Mouse (Mus musculus): Measurements from ENCODE around the gene Rad51b. TPM values are rescaled to one million over a fixed set of nuclear protein-coding genes. Genes with fewer than 3 reads are reported as not detected.

Gene Rad51b
- polyA plus RNA-seq, 1 experiment from 2014 or later, result 8.0 TPM

GRCm38 (mm10) chr12:79377378-79377777 lies 80.3 kb downstream of the Rad51b start:
- Histone ChIP-seq H3K4me3 (ENCODE audit: low read depth, low read length) (no peak overlapping the region), H3K27ac (ENCODE audit: low read depth) (peak overlapping the region; percentile 15; the same call in 1 of the 2 replicates), H3K27me3 (ENCODE audit: insufficient read depth, low read length) (no peaks in the 10 kb centered on the region), H3K4me1 (ENCODE audit: insufficient read depth) (peaks cover 14% of the 10 kb centered on the region), H3K9ac (no peak overlapping the region), H3K4me2 (no peak overlapping the region), H3K36me3 (ENCODE audit: insufficient read depth) (no peaks in the 10 kb centered on the region), H3K9me3 (ENCODE audit: low read depth, low read length) (no peaks in the 10 kb centered on the region)
- DNase-seq, result peak; percentile 64
- ATAC-seq (ENCODE audit: insufficient read depth), result peak; percentile 73
- WGBS, result 35% methylated on average over 1 of the region's 1 CpGs
- no peak for TF ChIP-seq CTCF (IDR thresholded peaks at IDR 0.05; ENCODE audit: low read depth)

GRCm38 (mm10) chr12:79377861-79378260 lies 80.8 kb downstream of the Rad51b start:
- H3K36me3 ChIP-seq (ENCODE audit: insufficient read depth), result no peaks in the 10 kb centered on the region
- H3K4me2 ChIP-seq, result 0 out of 2 replicates have a peak overlapping the region, but pooled peaks have one; percentile 0
- peaks cover 18% of the 10 kb centered on the region for H3K4me1 ChIP-seq (ENCODE audit: insufficient read depth)
- no peaks in the 10 kb centered on the region for H3K9me3 ChIP-seq (ENCODE audit: low read depth, low read length)
- H3K27me3 ChIP-seq (ENCODE audit: insufficient read depth, low read length), result no peaks in the 10 kb centered on the region
- peak overlapping the region; percentile 15 for H3K27ac ChIP-seq (ENCODE audit: low read depth)
- DNase-seq (peak; percentile 61), ATAC-seq (ENCODE audit: insufficient read depth) (peak; percentile 54; the same call in 1 of the 2 replicates)
- 16% methylated on average over 4 of the region's 4 CpGs for WGBS
- TF ChIP-seq CTCF (IDR thresholded peaks at IDR 0.05; ENCODE audit: low read depth), result no peak
- H3K9ac ChIP-seq, result no peak overlapping the region
- H3K4me3 ChIP-seq (ENCODE audit: low read depth, low read length), result no peak overlapping the region

- 67% methylated on average over 1 of the region's 1 CpGs for WGBS
- Histone ChIP-seq H3K36me3 (ENCODE audit: insufficient read depth) (no peaks in the 10 kb centered on the region), H3K9ac (no peak overlapping the region), H3K9me3 (ENCODE audit: low read depth, low read length) (no peaks in the 10 kb centered on the region), H3K4me1 (ENCODE audit: insufficient read depth) (peaks cover 33% of the 10 kb centered on the region), H3K4me3 (ENCODE audit: low read depth, low read length) (no peak overlapping the region), H3K27ac (ENCODE audit: low read depth) (peak overlapping the region; percentile 42; the same call in 1 of the 2 replicates), H3K27me3 (ENCODE audit: insufficient read depth, low read length) (no peaks in the 10 kb centered on the region), H3K4me2 (no peak overlapping the region)
- DNase-seq, result peak; percentile 47
- TF ChIP-seq CTCF (IDR thresholded peaks at IDR 0.05; ENCODE audit: low read depth), result no peak
- ATAC-seq (ENCODE audit: insufficient read depth), result no peak
These were observed 83.1 kb downstream of the Rad51b start for GRCm38 (mm10) chr12:79380190-79380589.

- 51% methylated on average over 3 of the region's 3 CpGs for WGBS
- H3K4me2 ChIP-seq, result no peak overlapping the region
- DNase-seq, result no peak
- H3K36me3 ChIP-seq (ENCODE audit: insufficient read depth), result no peaks in the 10 kb centered on the region
- H3K27me3 ChIP-seq (ENCODE audit: insufficient read depth, low read length), result no peaks in the 10 kb centered on the region
- no peak for ATAC-seq (ENCODE audit: insufficient read depth)
- no peak overlapping the region for H3K4me3 ChIP-seq (ENCODE audit: low read depth, low read length)
- no peak overlapping the region for H3K27ac ChIP-seq (ENCODE audit: low read depth)
- no peak for TF ChIP-seq CTCF (IDR thresholded peaks at IDR 0.05; ENCODE audit: low read depth)
- H3K9ac ChIP-seq, result no peak overlapping the region
- H3K9me3 ChIP-seq (ENCODE audit: low read depth, low read length), result no peaks in the 10 kb centered on the region
- H3K4me1 ChIP-seq (ENCODE audit: insufficient read depth), result peaks cover 37% of the 10 kb centered on the region
These were observed 84.4 kb downstream of the Rad51b start for GRCm38 (mm10) chr12:79381489-79381888.

- no peak overlapping the region for H3K4me3 ChIP-seq (ENCODE audit: low read depth, low read length)
- peak; percentile 11 for DNase-seq
- WGBS, result 53% methylated on average over 2 of the region's 2 CpGs
- no peak for ATAC-seq (ENCODE audit: insufficient read depth)
- H3K4me1 ChIP-seq (ENCODE audit: insufficient read depth), result peaks cover 37% of the 10 kb centered on the region
- no peaks in the 10 kb centered on the region for H3K27me3 ChIP-seq (ENCODE audit: insufficient read depth, low read length)
- H3K4me2 ChIP-seq, result no peak overlapping the region
- no peak overlapping the region for H3K9ac ChIP-seq
- H3K36me3 ChIP-seq (ENCODE audit: insufficient read depth), result no peaks in the 10 kb centered on the region
- no peak for TF ChIP-seq CTCF (IDR thresholded peaks at IDR 0.05; ENCODE audit: low read depth)
- no peaks in the 10 kb centered on the region for H3K9me3 ChIP-seq (ENCODE audit: low read depth, low read length)
- no peak overlapping the region for H3K27ac ChIP-seq (ENCODE audit: low read depth)
These were observed 85.3 kb downstream of the Rad51b start for GRCm38 (mm10) chr12:79382416-79382815.

- no peak for TF ChIP-seq CTCF (IDR thresholded peaks at IDR 0.05; ENCODE audit: low read depth)
- Histone ChIP-seq H3K4me2 (no peak overlapping the region), H3K4me1 (ENCODE audit: insufficient read depth) (peaks cover 41% of the 10 kb centered on the region), H3K27me3 (ENCODE audit: insufficient read depth, low read length) (no peaks in the 10 kb centered on the region), H3K27ac (ENCODE audit: low read depth) (peak overlapping the region; percentile 51), H3K36me3 (ENCODE audit: insufficient read depth) (no peaks in the 10 kb centered on the region), H3K9me3 (ENCODE audit: low read depth, low read length) (no peaks in the 10 kb centered on the region), H3K9ac (no peak overlapping the region), H3K4me3 (ENCODE audit: low read depth, low read length) (no peak overlapping the region)
- no peak for DNase-seq
- ATAC-seq (ENCODE audit: insufficient read depth), result no peak
- 32% methylated on average over 3 of the region's 3 CpGs for WGBS
These were observed 86.5 kb downstream of the Rad51b start for GRCm38 (mm10) chr12:79383583-79383982.

- 13% methylated on average over 9 of the region's 9 CpGs for WGBS
- Histone ChIP-seq H3K4me3 (ENCODE audit: low read depth, low read length) (no peak overlapping the region), H3K9ac (peak overlapping the region; percentile 40; the same call in 1 of the 2 replicates), H3K36me3 (ENCODE audit: insufficient read depth) (no peaks in the 10 kb centered on the region), H3K4me1 (ENCODE audit: insufficient read depth) (peaks cover 44% of the 10 kb centered on the region), H3K4me2 (peak overlapping the region; percentile 39), H3K27me3 (ENCODE audit: insufficient read depth, low read length) (no peaks in the 10 kb centered on the region), H3K27ac (ENCODE audit: low read depth) (peak overlapping the region; percentile 90), H3K9me3 (ENCODE audit: low read depth, low read length) (no peaks in the 10 kb centered on the region)
- DNase-seq (peak; percentile 61), ATAC-seq (ENCODE audit: insufficient read depth) (peak; percentile 36)
- no peak for TF ChIP-seq CTCF (IDR thresholded peaks at IDR 0.05; ENCODE audit: low read depth)
These were observed 87.7 kb downstream of the Rad51b start for GRCm38 (mm10) chr12:79384787-79385186.

Measured in lung, embryonic 14.5 days (tissue).